Mouse (Mus musculus): ENCODE measurements at regions not wholly inside any gene's neighbourhood (a gene's known extent, or its start where the extent isn't known, plus 50 kb on each side); places are given as distances from the start of the nearest gene placed in this dataset.

- no peak for DNase-seq
These were observed 50.4 kb upstream of the Ankrd34c start for GRCm38 (mm10) chr9:89788651-89789050.

Measured in kidney, adult 9 months (tissue).